Mouse (Mus musculus) A20 (cell line): ENCODE measurements around the gene Bmp7.

ENCODE experiments used
- DNase-seq: peaks from one replicate; pipeline ENCODE4 v3.0.0-alpha.2; 2011; ENCODE audit warnings: low read depth, low spot score

The Bmp7 gene

DNA sequence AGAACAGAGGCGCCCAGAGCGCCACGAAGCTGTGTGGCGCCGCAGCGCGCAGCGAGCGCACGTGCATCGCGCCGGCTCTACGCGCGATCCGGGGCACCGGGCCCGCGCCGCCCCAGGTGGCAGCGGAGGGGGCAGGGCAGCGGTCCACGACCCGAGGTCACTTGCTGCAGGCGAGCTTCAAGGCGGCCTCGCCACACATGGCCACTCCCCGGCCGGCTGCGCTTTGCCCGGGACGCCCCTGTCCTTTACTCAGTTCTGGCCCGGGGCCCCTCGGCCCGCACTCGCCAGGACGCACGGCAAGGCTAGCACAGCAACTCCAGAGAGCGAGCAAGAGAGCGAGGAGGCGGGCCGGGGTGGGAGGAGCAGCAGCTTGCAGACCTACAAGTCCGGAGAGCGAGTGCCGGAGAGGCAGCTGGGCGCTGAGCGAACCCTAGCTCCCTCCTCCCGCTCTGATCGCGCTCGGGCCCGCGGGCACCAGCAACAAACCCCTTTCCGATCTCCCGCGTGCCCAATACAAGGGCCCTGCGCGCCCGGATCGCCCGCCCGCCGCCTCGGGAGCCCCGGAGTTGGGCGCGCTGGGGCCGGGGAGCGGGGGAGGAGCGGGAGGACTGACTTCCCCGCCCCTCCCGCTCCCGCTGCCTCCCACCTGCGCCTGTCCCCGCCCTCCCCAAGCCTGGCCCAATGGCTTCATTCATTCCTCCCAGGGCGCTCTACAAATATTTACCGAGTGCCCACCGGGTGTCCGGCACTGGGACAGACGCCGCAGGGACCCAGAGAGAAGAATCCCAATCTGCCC lies at the start of gene Bmp7:
Gene Bmp7, minus strand, starts transcription at position 319 of the 796 bp plus-strand sequence.
- DNase-seq, result no peak

- DNase-seq, result no peak
Measured at GRCm38 (mm10) chr2:172982776-172983561, 42.8 kb upstream of the Bmp7 start.

DNA sequence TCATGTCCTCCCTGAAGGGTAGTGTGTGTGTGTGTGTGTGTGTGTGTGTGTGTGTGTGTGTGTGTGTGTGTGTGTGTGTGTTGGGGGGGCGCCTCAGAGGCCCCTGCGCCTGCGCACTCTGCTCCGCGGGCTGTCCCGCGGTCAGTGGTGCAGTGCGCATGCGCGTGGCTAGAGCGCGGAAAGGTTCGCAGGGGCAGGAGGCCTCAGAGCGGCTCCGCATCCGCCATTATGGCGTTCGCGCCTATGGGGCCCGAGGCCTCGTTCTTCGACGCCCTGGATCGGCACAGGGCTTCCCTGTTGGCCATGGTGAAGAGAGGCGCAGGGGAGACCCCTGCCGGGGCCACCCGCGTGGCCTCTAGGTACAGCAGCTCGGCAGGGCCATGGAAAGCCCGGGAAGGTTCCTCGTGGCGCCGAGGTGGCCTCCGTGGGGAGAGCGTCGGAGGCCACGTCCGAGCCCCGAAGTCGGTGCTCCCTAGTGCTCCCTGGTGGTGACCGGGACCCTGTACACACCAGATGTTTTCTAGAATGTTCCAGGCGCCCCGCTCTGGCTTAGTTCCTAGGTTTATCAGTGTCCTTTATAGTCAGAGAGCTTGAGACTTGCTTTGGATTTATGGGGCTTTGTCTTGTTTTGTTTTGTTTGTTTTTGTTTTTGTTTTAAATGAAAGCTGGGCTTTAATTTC lies 39.7 kb upstream of the Bmp7 start:
- DNase-seq, result no peak

DNA sequence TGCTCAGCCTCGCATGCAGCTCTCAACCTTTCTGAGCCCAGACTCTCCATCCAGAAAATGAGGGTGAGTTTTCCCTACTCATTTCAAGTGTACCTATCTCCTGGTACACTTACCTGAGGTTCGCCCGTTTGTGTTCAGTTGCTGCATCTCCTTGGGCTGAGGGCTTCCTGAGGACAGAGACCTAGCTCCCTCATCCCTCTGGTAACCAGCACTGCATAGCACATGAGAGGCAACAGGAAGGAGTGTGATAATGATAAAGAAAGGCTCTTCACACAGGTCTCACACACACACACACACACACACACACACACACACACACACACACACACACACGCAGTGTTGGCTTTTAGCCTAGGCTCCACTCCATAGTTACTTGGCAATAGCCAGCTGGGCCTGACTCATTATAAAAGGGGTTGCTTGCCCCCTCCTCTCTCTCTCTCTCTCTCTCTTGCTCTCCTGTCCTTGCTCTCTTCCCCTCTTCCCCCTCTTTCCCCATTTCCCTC lies 38.1 kb upstream of the Bmp7 start:
- peak; percentile 26 for DNase-seq

DNA sequence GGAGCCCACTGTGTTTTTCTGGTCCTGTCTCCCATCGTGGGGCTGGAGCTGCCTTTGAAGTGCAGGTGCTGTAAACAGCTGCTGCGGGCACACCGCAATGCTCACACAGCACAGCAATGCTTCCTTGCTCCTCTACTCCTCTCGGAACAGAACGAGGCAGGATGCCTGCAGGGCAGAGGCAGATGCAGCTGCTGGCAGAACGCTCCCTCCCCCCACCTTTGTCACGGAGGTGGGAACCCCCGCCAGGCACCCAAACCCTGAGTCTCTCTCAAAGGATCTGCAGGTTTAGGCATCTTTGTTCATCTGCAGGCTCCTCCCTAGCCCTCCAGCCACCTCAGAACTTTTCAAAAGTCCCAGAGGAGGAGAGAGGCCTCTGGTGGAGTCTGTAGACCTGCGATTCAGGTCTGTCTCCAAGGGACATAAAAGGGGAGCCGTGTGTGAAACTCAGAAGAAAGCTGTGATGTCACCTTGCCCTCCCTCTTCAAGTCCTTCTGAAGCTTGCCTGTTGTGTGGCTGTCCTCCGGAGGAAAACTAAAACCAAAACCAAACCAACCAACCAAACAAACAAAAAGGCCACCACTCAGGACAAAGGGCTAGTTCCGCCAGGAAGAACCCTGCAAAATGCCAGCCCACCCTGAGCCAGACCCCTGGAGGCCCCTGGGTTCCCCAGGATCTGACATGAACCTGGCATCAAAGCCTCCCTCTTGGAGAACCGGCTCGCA lies 37.4 kb upstream of the Bmp7 start, which contains the start of gene Spo11:
Gene Spo11, plus strand, starts transcription at position 292 of the 722 bp plus-strand sequence.
- DNase-seq, result peak; percentile 67

DNA sequence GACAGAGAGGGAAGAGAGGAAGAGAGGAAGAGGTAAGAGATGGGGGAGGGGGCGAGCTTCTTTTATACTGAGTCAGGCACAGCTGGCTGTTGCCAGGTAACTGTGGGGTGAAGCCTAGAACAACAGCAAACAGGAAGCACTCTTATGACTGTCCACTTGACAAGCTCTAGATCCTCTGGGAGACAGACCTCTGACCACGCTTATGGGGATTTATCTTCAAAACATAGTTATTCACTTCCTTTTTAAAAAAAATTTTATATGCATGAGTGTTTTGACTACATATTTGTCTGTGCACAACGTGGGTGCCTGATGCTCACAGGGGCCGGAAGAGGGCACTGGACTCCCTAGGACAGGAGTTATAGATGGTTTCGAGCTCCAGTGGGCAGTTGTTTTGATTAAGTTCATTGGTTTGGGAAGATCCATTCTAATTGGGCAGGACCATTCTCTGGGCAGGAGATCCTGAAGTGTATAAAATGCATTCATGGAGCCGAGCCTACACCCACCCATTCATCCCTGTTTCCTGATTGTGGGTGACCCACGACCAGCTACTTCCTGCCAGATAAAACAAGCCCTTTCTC lies 36.6 kb upstream of the Bmp7 start:
- peak; percentile 55 for DNase-seq

DNA sequence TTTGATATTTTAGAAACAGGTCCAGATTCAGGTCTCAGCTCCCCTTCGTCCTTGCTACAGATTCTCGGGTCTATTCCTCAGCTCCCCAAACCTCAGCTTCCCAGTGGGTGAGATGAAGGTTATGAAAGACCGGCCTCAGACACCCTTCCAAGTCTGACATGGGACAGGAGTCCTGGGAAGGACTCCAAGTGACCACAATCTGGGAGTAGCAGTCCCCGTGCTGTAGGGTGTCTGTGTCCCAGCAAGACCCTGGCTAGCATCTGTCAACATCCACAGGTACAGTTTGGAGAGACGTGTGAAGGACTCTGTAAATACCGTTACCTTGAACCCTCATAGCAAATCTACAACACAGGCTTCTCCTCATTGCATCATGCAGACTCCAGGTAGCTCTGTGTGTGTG lies 35.0 kb upstream of the Bmp7 start:
- DNase-seq, result no peak

- no peak for DNase-seq
Measured at GRCm38 (mm10) chr2:172974701-172975100, 34.6 kb upstream of the Bmp7 start.

DNA sequence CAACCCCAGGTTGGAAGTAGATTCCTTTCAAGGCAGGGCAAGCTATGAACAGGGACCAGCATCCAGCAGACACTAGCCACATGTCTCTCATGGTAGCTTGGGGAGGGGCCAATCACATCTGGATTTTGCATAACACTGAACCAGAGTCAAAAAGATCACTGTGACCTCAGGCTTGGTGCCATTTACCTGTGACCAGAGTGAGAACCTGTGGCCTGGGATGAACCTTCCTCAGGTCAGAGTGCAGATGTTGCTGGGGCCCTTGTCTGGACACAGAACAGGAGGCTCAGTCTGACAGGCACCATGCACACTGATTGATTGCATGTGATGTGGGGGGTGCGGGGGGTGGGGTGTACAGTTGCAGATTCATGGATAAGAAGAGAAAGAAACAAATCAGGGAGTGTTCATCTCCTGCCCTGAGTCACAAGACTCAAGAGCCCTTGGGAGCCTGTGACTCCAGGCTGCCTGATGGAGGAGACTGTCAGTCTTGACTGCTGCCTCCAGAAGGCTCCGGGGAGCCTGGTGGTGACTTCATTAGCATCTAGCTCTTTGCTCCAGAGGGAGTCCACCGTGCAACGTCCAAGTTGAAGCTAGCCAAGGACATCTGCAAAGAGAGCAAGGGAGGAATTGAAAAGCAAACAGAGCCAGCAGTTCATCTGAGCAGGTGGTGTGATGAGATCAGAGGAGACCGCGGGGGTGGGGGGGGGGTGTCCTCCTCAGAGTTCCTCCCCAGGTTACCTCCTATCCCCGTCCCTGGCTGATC lies 33.9 kb upstream of the Bmp7 start:
- no peak for DNase-seq

DNA sequence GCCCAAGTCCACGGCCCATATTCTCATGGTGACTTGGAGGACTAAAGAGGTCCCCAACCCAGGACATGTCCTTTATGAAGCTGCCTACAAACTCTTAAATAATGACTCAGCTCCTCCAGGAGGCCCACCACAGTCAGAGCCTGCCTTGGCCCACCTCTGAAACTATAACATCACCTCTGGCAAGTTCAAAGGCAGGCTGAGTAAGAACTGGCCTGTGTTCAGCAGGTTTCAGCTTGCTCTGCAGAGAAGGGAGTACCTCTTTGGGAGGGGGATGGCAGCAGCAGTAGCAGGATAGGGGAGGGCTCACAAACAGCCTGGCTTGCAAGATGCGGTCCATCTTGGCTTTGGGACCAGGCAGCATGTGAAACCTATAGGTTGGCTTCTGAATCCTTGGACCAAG lies 31.7 kb upstream of the Bmp7 start:
- no peak for DNase-seq

GRCm38 (mm10) chr2:172966480-172966879 lies 26.4 kb upstream of the Bmp7 start:
- peak; percentile 39 for DNase-seq

- no peak for DNase-seq
Measured at GRCm38 (mm10) chr2:172965249-172965648, 25.1 kb upstream of the Bmp7 start.

DNA sequence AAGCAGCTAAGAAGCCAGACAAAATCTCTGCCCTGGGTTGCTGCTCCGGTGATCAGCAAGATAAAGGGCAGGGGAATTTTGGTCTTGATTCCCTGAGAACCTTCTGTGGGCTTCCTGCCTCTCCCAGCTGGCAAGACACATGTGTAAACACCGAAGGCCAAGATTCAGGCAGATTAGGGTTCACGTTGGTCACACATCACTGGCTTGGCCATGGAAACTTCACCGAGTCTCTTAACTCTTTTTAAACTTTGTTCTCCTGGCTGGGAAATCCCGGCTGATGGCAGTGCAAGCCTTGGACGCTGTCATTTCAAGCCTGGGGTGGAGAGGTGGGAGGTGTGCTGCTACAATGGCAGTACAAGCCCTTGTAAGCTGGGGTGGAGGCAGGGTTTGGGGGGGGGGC lies 21.1 kb upstream of the Bmp7 start:
- DNase-seq, result no peak

- DNase-seq, result no peak
Measured at GRCm38 (mm10) chr2:172960350-172960749, 20.2 kb upstream of the Bmp7 start.

DNA sequence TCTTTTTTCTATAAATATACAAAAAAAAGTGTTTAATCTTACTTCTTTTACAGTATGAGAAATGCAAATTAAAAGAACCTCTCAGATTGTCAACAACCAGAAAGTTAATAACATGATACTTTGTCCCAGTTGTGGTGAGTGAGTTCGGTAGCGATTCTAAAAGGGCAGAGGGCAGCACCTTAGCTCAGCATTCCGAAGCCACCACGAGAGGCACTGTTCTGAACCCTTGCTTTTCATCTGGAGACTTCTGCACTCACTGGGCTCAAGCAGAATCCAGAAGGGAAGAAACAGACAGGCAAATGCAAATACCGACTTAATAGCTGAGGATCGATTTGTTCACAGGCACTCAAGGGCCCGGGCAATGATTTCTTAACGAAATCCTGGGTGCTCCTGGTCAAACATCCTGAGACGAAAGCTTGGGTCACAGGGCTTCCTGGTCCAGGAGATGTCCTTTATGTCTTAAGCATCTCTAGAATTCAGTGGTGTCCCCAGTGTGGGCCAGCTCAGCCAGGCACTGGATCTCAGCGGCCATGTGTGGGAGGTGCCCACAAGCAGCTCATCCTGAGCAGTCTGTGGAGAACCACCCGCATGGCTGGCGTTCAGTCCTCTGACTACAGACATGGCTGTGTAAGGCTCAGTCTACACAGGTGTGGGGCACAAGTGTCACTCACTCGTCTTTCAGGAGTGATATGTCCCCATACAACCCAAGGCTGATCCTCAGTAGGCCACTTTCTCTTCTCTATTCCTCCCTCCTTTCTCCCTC lies 19.1 kb upstream of the Bmp7 start:
- no peak for DNase-seq

- no peak for DNase-seq
Measured at GRCm38 (mm10) chr2:172958579-172958978, 18.5 kb upstream of the Bmp7 start.

GRCm38 (mm10) chr2:172951976-172952375 lies 11.9 kb upstream of the Bmp7 start:
- DNase-seq, result peak; percentile 19

- DNase-seq, result no peak
Measured at GRCm38 (mm10) chr2:172950722-172951121, 10.6 kb upstream of the Bmp7 start.

GRCm38 (mm10) chr2:172950119-172950676 lies 10.1 kb upstream of the Bmp7 start:
- no peak for DNase-seq
